27 mouse cellular contexts compared by ENCODE assay signal in the genomic region with DNA sequence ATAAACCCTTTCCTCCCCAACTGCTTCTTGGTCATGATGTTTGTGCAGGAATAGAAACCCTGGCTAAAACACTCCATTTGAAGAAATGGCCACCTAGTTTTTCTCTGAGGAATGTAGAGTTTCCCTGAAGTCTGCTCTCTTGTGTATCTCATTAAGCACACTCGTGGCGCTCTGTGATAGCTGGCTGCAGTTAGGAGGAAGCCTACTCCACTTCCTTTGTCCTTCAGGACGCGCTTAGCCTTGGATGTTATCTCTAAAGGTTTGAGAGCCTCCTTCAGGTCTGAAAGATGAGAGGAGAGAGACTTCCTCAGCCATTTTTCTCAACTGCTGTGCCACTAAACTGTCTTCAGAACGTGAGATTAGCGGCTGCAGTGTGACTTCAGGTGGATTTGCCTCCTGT.
DNase-seq lines count a peak whose midpoint lies in the region; ATAC-seq and TF ChIP-seq lines count a peak whose summit lies in the region.
"Had no signal": no experiment of that assay in that cellular context is flagged by ENCODE, and none has a peak within 500 bp of the region (broad histone marks: within the 10 kb centered on the region; RNA-seq: fewer than 3 reads in every experiment).

No protein-coding gene starts in this region.

- no peak for TF ChIP-seq CTCF in MEL (IDR thresholded peaks at IDR 0.05 in 2 of 3, conservative IDR thresholded peaks at IDR 0.05 in 1 of 3; ENCODE audit: control insufficient read depth in 1 of 3, insufficient read depth in 1 of 3, low read depth in 2 of 3, low read length in 3 of 3, poor library complexity in 1 of 3, severe bottlenecking in 1 of 3)

- no peak overlapping the region for H3K4me2 ChIP-seq in forebrain, embryonic 11.5 days (ENCODE audit: low read depth, low read length, severe bottlenecking)
- H3K4me2 ChIP-seq: embryonic facial prominence, embryonic 13.5 days; embryonic facial prominence, embryonic 15.5 days; forebrain, embryonic 13.5 days; forebrain, embryonic 15.5 days had no signal

- H3K9me3 ChIP-seq in MEL (replicated peaks; ENCODE audit: insufficient read depth, low read length): no peaks in the 10 kb centered on the region
- H3K9me3 ChIP-seq in forebrain, embryonic 11.5 days (ENCODE audit: control insufficient read depth, low read length): no peaks in the 10 kb centered on the region
- H3K9me3 ChIP-seq: embryonic facial prominence, embryonic 13.5 days; embryonic facial prominence, embryonic 15.5 days; forebrain, embryonic 10.5 days; forebrain, embryonic 13.5 days; forebrain, embryonic 15.5 days; G1E had no signal

- no peak for TF ChIP-seq POLR2A in MEL (IDR thresholded peaks at IDR 0.05; ENCODE audit: control insufficient read depth in 1 of 2, insufficient read depth in 1 of 2, low read depth in 1 of 2, low read length in 2 of 2, poor library complexity in 1 of 2)

- H3K27ac ChIP-seq in MEL (ENCODE audit: control insufficient read depth, low read depth, low read length): no peak overlapping the region
- H3K27ac ChIP-seq in forebrain, embryonic 11.5 days (ENCODE audit: low read depth, low read length): no peak overlapping the region
- H3K27ac ChIP-seq: embryonic facial prominence, embryonic 13.5 days; embryonic facial prominence, embryonic 15.5 days; forebrain, embryonic 10.5 days; forebrain, embryonic 13.5 days; forebrain, embryonic 15.5 days had no signal

- no peaks in the 10 kb centered on the region for H3K79me2 ChIP-seq in MEL (ENCODE audit: control insufficient read depth, insufficient read depth, low read length, poor library complexity)

- 90% methylated on average over 6 of the region's 6 CpGs for WGBS in forebrain, embryonic 11.5 days

- peak; percentile 60 for DNase-seq in 416B (ENCODE audit: low read depth)
- DNase-seq in MEL (ENCODE audit: low read depth, low spot score): peak; percentile 51
- DNase-seq in forebrain, embryonic 11.5 days (ENCODE audit: low spot score): no peak
- DNase-seq in spleen, postnatal 14 days (ENCODE audit: low spot score in 2 of 2): no peak
- DNase-seq: adrenal gland, adult 8-10 months; adrenal gland, postnatal 14 days; adrenal gland, postnatal 36 days; B cell, adult 2 months; cerebellum, adult 11-12 months; cerebellum, adult 2 months; cerebellum, adult 9-10 months; cerebellum, postnatal 10 days; cerebellum, postnatal 25 days; embryo, embryonic 11 days; forebrain, postnatal 0 days had no signal

- no peak for TF ChIP-seq EP300 in MEL (IDR thresholded peaks at IDR 0.05; ENCODE audit: low read depth in 1 of 2, low read length in 2 of 2)

- H3K36me3 ChIP-seq in MEL (ENCODE audit: control insufficient read depth in 1 of 2, insufficient read depth in 2 of 2, low read length in 2 of 2): peaks cover 0 to 8% of the 10 kb centered on the region in 2 experiments; a peak in 3 of 4 replicates
- no peaks in the 10 kb centered on the region for H3K36me3 ChIP-seq in forebrain, embryonic 11.5 days (ENCODE audit: control insufficient read depth, insufficient read depth, low read length)

- peaks cover 3 to 9% of the 10 kb centered on the region in 2 experiments for H3K4me1 ChIP-seq in MEL (ENCODE audit: control insufficient read depth in 1 of 2, insufficient read depth in 2 of 2, low read length in 2 of 2)
- H3K4me1 ChIP-seq in forebrain, embryonic 11.5 days (replicated peaks; ENCODE audit: control insufficient read depth, insufficient read depth, low read length): no peaks in the 10 kb centered on the region
- H3K4me1 ChIP-seq: embryonic facial prominence, embryonic 15.5 days had no signal

- ATAC-seq in common myeloid progenitor, adult 5-6 weeks (replicated peaks; ENCODE audit: low read depth, poor library complexity, severe bottlenecking): 0 out of 2 replicates have a peak, but pooled peaks have one; percentile 19
- ATAC-seq in forebrain, embryonic 11.5 days (replicated peaks; ENCODE audit: low FRiP score): no peak
- ATAC-seq: activated CD4-positive, CD25-positive, alpha-beta regulatory T cell, adult 4 months; CD4-positive, CD25-positive, alpha-beta regulatory T cell, adult 4 months; forebrain, embryonic 13.5 days; forebrain, embryonic 15.5 days; forebrain, postnatal 0 days; Patski had no signal

- no peak overlapping the region for H3K4me3 ChIP-seq in MEL (ENCODE audit: control insufficient read depth in 1 of 2, insufficient read depth in 1 of 2, low read depth in 2 of 2, low read length in 2 of 2)
- no peak overlapping the region for H3K4me3 ChIP-seq in forebrain, embryonic 11.5 days (ENCODE audit: low read depth, low read length)
- H3K4me3 ChIP-seq: embryonic facial prominence, embryonic 13.5 days; embryonic facial prominence, embryonic 15.5 days; erythroblast, embryonic 14.5 days; forebrain, embryonic 10.5 days; forebrain, embryonic 13.5 days; forebrain, embryonic 15.5 days had no signal

- no peaks in the 10 kb centered on the region for H3K27me3 ChIP-seq in MEL (ENCODE audit: control insufficient read depth in 1 of 2, insufficient read depth in 2 of 2, low read length in 2 of 2)
- no peaks in the 10 kb centered on the region for H3K27me3 ChIP-seq in forebrain, embryonic 11.5 days (ENCODE audit: control insufficient read depth, insufficient read depth, low read length)
- H3K27me3 ChIP-seq: CH12.LX; embryonic facial prominence, embryonic 13.5 days; embryonic facial prominence, embryonic 15.5 days; forebrain, embryonic 13.5 days; forebrain, embryonic 15.5 days; Patski had no signal

- no peak overlapping the region for H3K9ac ChIP-seq in MEL (ENCODE audit: control insufficient read depth, low read depth, low read length, poor library complexity, severe bottlenecking)
- H3K9ac ChIP-seq in forebrain, embryonic 11.5 days (ENCODE audit: low read length): no peak overlapping the region
- H3K9ac ChIP-seq: embryonic facial prominence, embryonic 13.5 days; embryonic facial prominence, embryonic 15.5 days; forebrain, embryonic 13.5 days; forebrain, embryonic 15.5 days; forebrain, postnatal 0 days had no signal

- no peak for TF ChIP-seq RAD21 in MEL (IDR thresholded peaks at IDR 0.05; ENCODE audit: low read depth, low read length)

TF ChIP-seq in MEL, 35 proteins besides CTCF, POLR2A, EP300 and RAD21:
- TF ChIP-seq GATA1 (IDR thresholded peaks at IDR 0.05; ENCODE audit: low read depth, low read length) (peak; percentile 10; the same call in 1 of the 2 replicates), NELFE (IDR thresholded peaks at IDR 0.05; ENCODE audit: low read depth, low read length) (no peak)
TF ChIP-seq in MEL: peak in this region for 1.

Comparison
In these comparisons a context has a peak if more than half of its experiments do, and no peak if none do; other contexts are left out.
1. DNase-seq: peak in 416B (single experiment) and MEL (single experiment); none in forebrain, embryonic 11.5 days (single experiment) and spleen, postnatal 14 days (0 of 2).